Mouse (Mus musculus) kidney, postnatal 25 days (tissue): Measurements from ENCODE around the gene Olfr854.

ENCODE experiments used
- DNase-seq, 2 experiments: peaks; one replicate each; pipeline ENCODE4 v3.0.0; 2021; ENCODE audit warnings: mixed read lengths in 2 of 2

Olfr854 gene

DNA sequence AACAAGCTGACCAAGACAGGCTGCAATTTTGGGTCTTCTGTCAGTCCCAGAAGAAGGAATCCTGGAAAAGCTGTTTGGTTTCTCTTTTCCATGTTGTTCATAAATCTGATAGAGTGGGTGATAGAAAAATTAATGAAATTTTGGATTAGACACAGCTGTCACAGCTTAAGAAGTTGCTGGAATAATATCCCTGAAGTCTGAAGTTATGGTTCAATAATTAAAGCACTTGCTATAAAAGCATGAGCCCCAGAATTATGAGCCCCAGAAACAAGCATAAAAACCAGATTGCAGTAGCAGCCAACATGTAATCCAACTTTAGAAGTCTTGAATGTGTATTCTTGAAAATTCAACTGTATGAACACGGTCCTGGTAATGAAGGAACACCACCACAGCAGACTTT is at the start of gene Olfr854:
Olfr854 (minus strand) TSS at position 101 of the 400 bp plus-strand sequence.
- DNase-seq: no peak

DNA sequence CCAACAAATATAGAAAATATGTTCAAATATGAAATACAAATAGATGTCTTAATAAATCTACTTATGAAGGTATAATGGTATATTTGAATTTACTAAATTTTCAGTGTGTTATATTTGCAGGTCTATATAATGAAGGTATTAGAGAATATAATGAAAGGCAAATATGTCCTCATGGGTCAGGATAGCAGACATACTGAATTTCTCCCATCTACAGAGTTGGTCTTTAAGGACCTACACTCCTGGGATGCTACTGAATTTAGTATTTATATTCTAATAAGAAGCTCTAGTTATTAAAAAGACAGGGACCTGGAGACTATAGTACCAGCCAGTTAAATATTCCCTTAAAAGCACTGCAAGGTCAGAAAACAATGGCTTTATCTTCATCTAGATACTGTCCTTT is 15.1 kb upstream of the Olfr854 start, which contains the start of gene Olfr855:
Olfr855 (plus strand) TSS at position 301 of the 400 bp plus-strand sequence.
- DNase-seq: no peak

- no peak for DNase-seq
Measured at GRCm38 (mm10) chr9:19540976-19541375, 26.2 kb downstream of the Olfr854 start, which contains the start of gene Olfr853. TSS of gene Olfr853 (minus strand) at chr9:19541076.
